17 mouse cellular contexts compared by ENCODE assay signal in genomic region chr5:91366925-91367324, GRCm38 (mm10). TPM values are rescaled to one million over a fixed set of nuclear protein-coding genes. Genes with fewer than 3 reads are reported as not detected.
DNase-seq lines count a peak whose midpoint lies in the region; ATAC-seq and TF ChIP-seq lines count a peak whose summit lies in the region.
"Had no signal": no experiment of that assay in that cellular context is flagged by ENCODE, and none has a peak within 500 bp of the region (broad histone marks: within the 10 kb centered on the region; RNA-seq: fewer than 3 reads in every experiment).

No protein-coding gene starts in this region.

- no peak overlapping the region for H3K4me2 ChIP-seq in hindbrain, postnatal 0 days (ENCODE audit: low read depth, low read length)
- H3K4me2 ChIP-seq in hindbrain, embryonic 12.5 days (replicated peaks), result no peak overlapping the region
- H3K4me2 ChIP-seq: heart, embryonic 12.5 days had no signal

- peaks cover 3% of the 10 kb centered on the region; the same call in 1 of the 2 replicates for H3K4me1 ChIP-seq in hindbrain, postnatal 0 days (ENCODE audit: insufficient read depth, low read length)
- no peaks in the 10 kb centered on the region for H3K4me1 ChIP-seq in hindbrain, embryonic 12.5 days
- H3K4me1 ChIP-seq: heart, embryonic 12.5 days had no signal

- no peak overlapping the region for H3K4me3 ChIP-seq in hindbrain, postnatal 0 days (ENCODE audit: low read length)
- no peak overlapping the region for H3K4me3 ChIP-seq in hindbrain, embryonic 12.5 days
- H3K4me3 ChIP-seq: heart, embryonic 12.5 days had no signal

- DNase-seq in hindbrain, postnatal 0 days (ENCODE audit: low spot score), result peak; percentile 60
- DNase-seq in right cerebral cortex, postnatal 10 days (ENCODE audit: low spot score in 2 of 2), result peak; percentile 32 to 53
- DNase-seq in right cerebral cortex, postnatal 25 days, result no peak
- peak; percentile 62 to 75 for DNase-seq in cerebellum, adult 18-20 months
- DNase-seq in skeletal muscle tissue, adult 2 months (ENCODE audit: low read depth, low spot score), result peak; percentile 3
- DNase-seq in thymus, postnatal 10 days (ENCODE audit: low spot score in 2 of 2), result no peak
- no peak for DNase-seq in kidney, adult 9 months
- DNase-seq: adrenal gland, adult 2 months; gastrocnemius, postnatal 25 days; kidney, adult 2 months; lung, postnatal 10 days had no signal

- 56% methylated on average over 10 of the region's 10 CpGs for WGBS in hindbrain, postnatal 0 days
- WGBS in hindbrain, embryonic 12.5 days, result 91% methylated on average over 10 of the region's 10 CpGs

- no peak overlapping the region for H3K9ac ChIP-seq in hindbrain, postnatal 0 days (replicated peaks; ENCODE audit: low read length)
- no peak overlapping the region for H3K9ac ChIP-seq in hindbrain, embryonic 12.5 days
- H3K9ac ChIP-seq: heart, embryonic 12.5 days; liver, embryonic 14.5 days had no signal

- no peak overlapping the region for H3K27ac ChIP-seq in hindbrain, postnatal 0 days
- no peak overlapping the region for H3K27ac ChIP-seq in hindbrain, embryonic 12.5 days
- H3K27ac ChIP-seq: liver, embryonic 14.5 days; stomach, postnatal 0 days had no signal

- H3K9me3 ChIP-seq in hindbrain, postnatal 0 days (ENCODE audit: low read length), result no peaks in the 10 kb centered on the region
- H3K9me3 ChIP-seq in hindbrain, embryonic 12.5 days (replicated peaks), result no peaks in the 10 kb centered on the region
- H3K9me3 ChIP-seq: heart, embryonic 12.5 days had no signal

- H3K36me3 ChIP-seq in hindbrain, postnatal 0 days (ENCODE audit: insufficient read depth, low read length), result no peaks in the 10 kb centered on the region
- no peaks in the 10 kb centered on the region for H3K36me3 ChIP-seq in hindbrain, embryonic 12.5 days
- H3K36me3 ChIP-seq: heart, embryonic 12.5 days had no signal

- peak; percentile 64; the same call in 1 of the 2 replicates for ATAC-seq in hindbrain, postnatal 0 days
- no peak for ATAC-seq in hindbrain, embryonic 12.5 days (ENCODE audit: low FRiP score)

- no peaks in the 10 kb centered on the region for H3K27me3 ChIP-seq in hindbrain, postnatal 0 days (ENCODE audit: insufficient read depth, low read length)
- no peaks in the 10 kb centered on the region for H3K27me3 ChIP-seq in hindbrain, embryonic 12.5 days
- H3K27me3 ChIP-seq: CH12.LX; heart, embryonic 12.5 days had no signal

- TF ChIP-seq CTCF in hindbrain, postnatal 0 days (IDR thresholded peaks at IDR 0.05; ENCODE audit: low read depth), result no peak

RNA-seq across cellular contexts. Expression of gene Btc, which starts 35.9 kb away (rescaled TPM):
- total RNA-seq in hindbrain, postnatal 0 days (2014; rRNA removed), result 0.14 and 0.58 TPM in 2 replicates
- 0.15 and 0.19 TPM in 2 replicates for polyA plus RNA-seq in hindbrain, postnatal 0 days (2015; fragmentation: Nextera tagmentation; extraction: Ambion mirVana)
- 0.26 and 0.84 TPM in 2 replicates for polyA plus RNA-seq in hindbrain, embryonic 12.5 days (2016; fragmentation: Nextera tagmentation; extraction: Ambion mirVana)
- polyA plus RNA-seq: hindbrain, embryonic 11.5 days had no signal

Comparison
In these comparisons a context has a peak if more than half of its experiments do, and no peak if none do; other contexts are left out.
1. DNase-seq: peak in hindbrain, postnatal 0 days (single experiment), right cerebral cortex, postnatal 10 days (2 of 2), cerebellum, adult 18-20 months (2 of 2) and skeletal muscle tissue, adult 2 months (single experiment); none in right cerebral cortex, postnatal 25 days (single experiment), thymus, postnatal 10 days (0 of 2) and kidney, adult 9 months (single experiment).